Comparison of ENCODE assay signal across 7 mouse cellular contexts in the genomic region with DNA sequence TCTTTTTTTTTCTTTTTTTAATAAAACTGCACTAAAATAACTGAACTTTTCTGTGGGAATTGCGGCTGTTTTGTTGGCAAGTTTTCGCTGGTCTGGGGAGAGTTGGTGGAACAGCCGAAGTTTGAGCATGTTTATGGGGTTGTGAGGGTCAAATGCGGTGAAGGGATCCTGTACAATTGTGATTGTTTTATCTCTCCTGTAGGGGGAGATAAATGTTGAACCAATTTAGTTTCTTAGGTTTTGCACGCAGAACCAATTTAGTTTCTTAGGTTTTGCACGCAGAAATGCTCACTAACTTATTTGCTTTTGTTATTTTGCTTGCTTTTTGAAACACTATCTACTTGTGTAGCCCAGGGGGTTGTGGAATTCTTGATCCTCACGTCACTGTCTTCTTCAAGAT. TPM values are rescaled to one million over a fixed set of nuclear protein-coding genes. Genes with fewer than 3 reads are reported as not detected.
DNase-seq lines count a peak whose midpoint lies in the region; ATAC-seq and TF ChIP-seq lines count a peak whose summit lies in the region.

No protein-coding gene starts in this region.

- no peak for TF ChIP-seq POLR2A in spleen, adult 2 months (IDR thresholded peaks at IDR 0.05; ENCODE audit: low read depth, low read length)

- peak overlapping the region; percentile 95 for H3K4me2 ChIP-seq in liver, embryonic 16.5 days (ENCODE audit: low read depth, low read length)

- TF ChIP-seq CTCF in spleen, adult 2 months (IDR thresholded peaks at IDR 0.05; ENCODE audit: extremely low read depth, insufficient read depth, insufficient read length, insufficient replicate concordance): no peak

- H3K36me3 ChIP-seq in hindbrain, embryonic 10.5 days: no peaks in the 10 kb centered on the region
- no peaks in the 10 kb centered on the region for H3K36me3 ChIP-seq in liver, embryonic 16.5 days (ENCODE audit: control insufficient read depth, insufficient read depth)
- H3K36me3 ChIP-seq in spleen, adult 2 months (ENCODE audit: control insufficient read depth, insufficient read depth, low read length): no peaks in the 10 kb centered on the region

- ATAC-seq in liver, embryonic 16.5 days (ENCODE audit: low read depth): no peak
- no peak for ATAC-seq in frontal cortex, adult (ENCODE audit: low TSS enrichment)

- peaks cover 44% of the 10 kb centered on the region for H3K27me3 ChIP-seq in hindbrain, embryonic 10.5 days (ENCODE audit: insufficient read depth, poor library complexity, severe bottlenecking)
- peaks cover 6% of the 10 kb centered on the region; the same call in 1 of the 2 replicates for H3K27me3 ChIP-seq in liver, embryonic 16.5 days (ENCODE audit: control insufficient read depth, insufficient read depth, low read depth, low read length)
- H3K27me3 ChIP-seq in spleen, adult 2 months (ENCODE audit: control insufficient read depth, insufficient read depth, low read length): no peaks in the 10 kb centered on the region

- peak overlapping the region; percentile 78 for H3K4me3 ChIP-seq in hindbrain, embryonic 10.5 days
- H3K4me3 ChIP-seq in liver, embryonic 16.5 days (ENCODE audit: low read depth, low read length): peak overlapping the region; percentile 93
- H3K4me3 ChIP-seq in spleen, adult 2 months (ENCODE audit: extremely low read depth, insufficient read depth, insufficient read length): peak overlapping the region; percentile 79

- H3K27ac ChIP-seq in hindbrain, embryonic 10.5 days: no peak overlapping the region
- 0 out of 2 replicates have a peak overlapping the region, but pooled peaks have one; percentile 41 for H3K27ac ChIP-seq in liver, embryonic 16.5 days (ENCODE audit: low read length)
- H3K27ac ChIP-seq in spleen, adult 2 months (ENCODE audit: insufficient read depth, low read length): no peak overlapping the region

- peaks cover 20% of the 10 kb centered on the region; the same call in 1 of the 2 replicates for H3K4me1 ChIP-seq in hindbrain, embryonic 10.5 days (replicated peaks)
- peaks cover 13% of the 10 kb centered on the region for H3K4me1 ChIP-seq in liver, embryonic 16.5 days (ENCODE audit: control insufficient read depth, low read depth, low read length)
- H3K4me1 ChIP-seq in spleen, adult 2 months (ENCODE audit: control insufficient read depth, insufficient read depth, insufficient read length): no peaks in the 10 kb centered on the region; the same call in 1 of the 2 replicates

- 16% methylated on average over 7 of the region's 7 CpGs for WGBS in hindbrain, embryonic 10.5 days
- 8% methylated on average over 7 of the region's 7 CpGs for WGBS in liver, embryonic 16.5 days (ENCODE audit: insufficient replicate concordance)
- 8% methylated on average over 7 of the region's 7 CpGs for WGBS in spleen, adult 2 months

- H3K9me3 ChIP-seq in hindbrain, embryonic 10.5 days: no peaks in the 10 kb centered on the region
- no peaks in the 10 kb centered on the region for H3K9me3 ChIP-seq in liver, embryonic 16.5 days (replicated peaks; ENCODE audit: control insufficient read depth, low read length)

- peak; percentile 8 for DNase-seq in urinary bladder, postnatal 25 days (ENCODE audit: low spot score)
- no peak for DNase-seq in urinary bladder, adult 2 months (ENCODE audit: low spot score)
- DNase-seq in c-Kit-positive CD71-positive TER-119-positive erythroid progenitor cells, embryonic 14.5 days (ENCODE audit: low spot score): peak; percentile 44
- DNase-seq in hindbrain, embryonic 10.5 days (ENCODE audit: low spot score): no peak
- no peak for DNase-seq in spleen, adult 2 months (ENCODE audit: low read depth in 1 of 2, low spot score in 2 of 2)

- peak overlapping the region; percentile 93 for H3K9ac ChIP-seq in liver, embryonic 16.5 days (ENCODE audit: low read depth, low read length)

RNA-seq across cellular contexts. Expression of a gene that starts 1.7 kb away (rescaled TPM):
- 25.2 and 25.7 TPM in 2 replicates for polyA plus RNA-seq in urinary bladder, adult 2 months (2012; rRNA removed)
- 1.7 and 2.3 TPM in 2 replicates for polyA plus RNA-seq in hindbrain, embryonic 10.5 days (2016; fragmentation: Nextera tagmentation; extraction: Ambion mirVana)
- polyA plus RNA-seq in liver, embryonic 16.5 days (2015; fragmentation: Nextera tagmentation; extraction: Ambion mirVana): 7.1 and 7.4 TPM in 2 replicates
- 3.8 and 6.0 TPM in 2 replicates for polyA plus RNA-seq in spleen, adult 2 months (2012; rRNA removed)

RNA-seq across cellular contexts. Expression of a gene that starts 49.0 kb away (rescaled TPM):
- polyA plus RNA-seq in urinary bladder, adult 2 months (2012; rRNA removed): 0.06 and 0.15 TPM in 2 replicates
- polyA plus RNA-seq in hindbrain, embryonic 10.5 days (2016; fragmentation: Nextera tagmentation; extraction: Ambion mirVana): 0.10 and 0.17 TPM in 2 replicates
- 0.09 and 0.11 TPM in 2 replicates for polyA plus RNA-seq in liver, embryonic 16.5 days (2015; fragmentation: Nextera tagmentation; extraction: Ambion mirVana)
- not detected in 2 replicates for polyA plus RNA-seq in spleen, adult 2 months (2012; rRNA removed)

Comparison
In these comparisons a context has a peak if more than half of its experiments do, and no peak if none do; other contexts are left out.
1. DNase-seq: peak in urinary bladder, postnatal 25 days (single experiment) and c-Kit-positive CD71-positive TER-119-positive erythroid progenitor cells, embryonic 14.5 days (single experiment); none in urinary bladder, adult 2 months (single experiment), hindbrain, embryonic 10.5 days (single experiment) and spleen, adult 2 months (0 of 2).
2. Peak in every context shown above with its lines, with median percentiles within 50 percentile points of each other: H3K4me3 ChIP-seq.